Mouse (Mus musculus) ES-Bruce4 (cell line): ENCODE measurements at regions not wholly inside any gene's neighbourhood (a gene's known extent, or its start where the extent isn't known, plus 50 kb on each side); places are given as distances from the start of the nearest gene placed in this dataset.

ENCODE experiments used
- H3K27ac ChIP-seq: 2 replicates; pipeline ENCODE4 v1.5.1; 2012; ENCODE audit warnings: low read length, inconsistent platforms; ENCODE audit not compliant: insufficient read depth
- H3K27me3 ChIP-seq: 2 replicates; pipeline ENCODE4 v1.6.1; 2012; ENCODE audit warnings: mild to moderate bottlenecking, low read length, inconsistent platforms; ENCODE audit not compliant: control insufficient read depth, poor library complexity, insufficient read depth, severe bottlenecking
- H3K36me3 ChIP-seq: 2 replicates; pipeline ENCODE4 v1.6.1; 2012; ENCODE audit warnings: inconsistent platforms, mild to moderate bottlenecking, low read length, moderate library complexity; ENCODE audit not compliant: control insufficient read depth, poor library complexity, insufficient read depth, severe bottlenecking
- H3K4me1 ChIP-seq: one replicate; pipeline ENCODE4 v1.8.1; 2011; ENCODE audit warnings: low read length; ENCODE audit not compliant: control insufficient read depth, insufficient read depth
- H3K4me3 ChIP-seq: 2 replicates; pipeline ENCODE4 v1.5.1; 2011; ENCODE audit warnings: low read depth, mild to moderate bottlenecking, low read length
- H3K9ac ChIP-seq: 2 replicates; pipeline ENCODE4 v1.6.1; 2012; ENCODE audit warnings: low read depth, mild to moderate bottlenecking, inconsistent platforms; ENCODE audit not compliant: poor library complexity, severe bottlenecking
- H3K9me3 ChIP-seq: replicated peaks from 2 replicates; pipeline ENCODE4 v1.6.1; 2012; ENCODE audit warnings: mild to moderate bottlenecking, low read length, inconsistent platforms; ENCODE audit not compliant: control insufficient read depth, poor library complexity, insufficient read depth, severe bottlenecking
- CTCF ChIP-seq: IDR thresholded peaks from one replicate; pipeline ENCODE4 v1.8.1; 2011; ENCODE audit warnings: low read depth, low read length
- EP300 ChIP-seq: IDR thresholded peaks from 2 replicates; pipeline ENCODE4 v1.6.1; 2011; ENCODE audit warnings: low read depth, low read length; ENCODE audit not compliant: insufficient read depth
- POLR2A ChIP-seq: IDR thresholded peaks from one replicate; pipeline ENCODE4 v1.8.1; 2011; ENCODE audit warnings: low read length; ENCODE audit not compliant: insufficient read depth

GRCm38 (mm10) chr15:61240344-61240743, 317.5 kb upstream of the A1bg start:
- Histone ChIP-seq H3K4me3 (no peak overlapping the region), H3K27me3 (no peaks in the 10 kb centered on the region), H3K9ac (no peak overlapping the region), H3K9me3 (no peaks in the 10 kb centered on the region), H3K36me3 (no peaks in the 10 kb centered on the region), H3K4me1 (no peaks in the 10 kb centered on the region), H3K27ac (no peak overlapping the region)
- TF ChIP-seq CTCF (no peak), POLR2A (no peak), EP300 (no peak)

DNA sequence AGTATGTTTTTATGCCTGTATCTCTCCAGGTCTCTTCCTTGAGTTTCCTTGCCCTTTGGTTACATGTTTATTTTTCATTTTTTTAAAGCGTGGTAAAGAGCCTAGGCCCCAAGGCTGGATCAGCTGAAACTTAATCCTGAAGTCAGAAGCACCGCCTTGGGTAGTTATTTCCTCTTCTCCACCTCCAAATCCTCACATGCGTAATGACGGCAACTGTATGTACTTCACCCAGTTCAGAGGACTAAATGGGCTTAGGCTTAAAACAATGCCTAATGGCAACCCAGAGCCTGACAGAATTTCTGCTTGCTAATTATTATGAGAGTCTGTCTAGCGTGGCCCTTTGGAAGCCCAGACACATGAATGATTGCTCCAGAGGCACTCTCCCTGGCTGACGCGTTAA, 316.6 kb upstream of the A1bg start:
- H3K4me3 ChIP-seq: no peak overlapping the region
- H3K27me3 ChIP-seq: no peaks in the 10 kb centered on the region
- H3K4me1 ChIP-seq: no peaks in the 10 kb centered on the region
- H3K9ac ChIP-seq: no peak overlapping the region
- no peaks in the 10 kb centered on the region for H3K9me3 ChIP-seq
- H3K36me3 ChIP-seq: no peaks in the 10 kb centered on the region
- H3K27ac ChIP-seq: no peak overlapping the region
- TF ChIP-seq EP300 (no peak), POLR2A (no peak), CTCF (no peak)

DNA sequence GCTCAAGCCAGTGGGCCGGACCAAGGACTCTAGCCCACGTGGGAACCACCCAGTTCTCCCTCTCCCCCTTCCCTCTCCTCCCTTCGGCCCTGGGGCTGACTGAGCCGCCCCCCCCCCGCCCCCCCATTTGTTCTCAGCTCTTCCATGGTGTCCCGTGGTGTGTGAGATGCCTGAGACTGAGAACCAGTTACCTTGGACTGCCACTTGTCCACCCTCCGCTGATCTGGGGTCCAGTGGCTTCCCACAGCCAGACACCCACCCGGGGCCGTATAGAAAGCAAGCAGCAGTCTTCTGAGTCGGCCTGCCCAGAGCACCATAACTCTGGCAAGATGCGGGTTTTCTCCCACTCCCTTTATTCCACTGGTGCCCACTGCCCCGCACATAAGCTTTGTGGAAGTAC, 316.2 kb upstream of the A1bg start:
- Histone ChIP-seq H3K9ac (no peak overlapping the region), H3K9me3 (no peaks in the 10 kb centered on the region), H3K4me3 (no peak overlapping the region), H3K27ac (no peak overlapping the region), H3K27me3 (no peaks in the 10 kb centered on the region), H3K36me3 (no peaks in the 10 kb centered on the region), H3K4me1 (no peaks in the 10 kb centered on the region)
- TF ChIP-seq EP300 (no peak), POLR2A (no peak), CTCF (no peak)

DNA sequence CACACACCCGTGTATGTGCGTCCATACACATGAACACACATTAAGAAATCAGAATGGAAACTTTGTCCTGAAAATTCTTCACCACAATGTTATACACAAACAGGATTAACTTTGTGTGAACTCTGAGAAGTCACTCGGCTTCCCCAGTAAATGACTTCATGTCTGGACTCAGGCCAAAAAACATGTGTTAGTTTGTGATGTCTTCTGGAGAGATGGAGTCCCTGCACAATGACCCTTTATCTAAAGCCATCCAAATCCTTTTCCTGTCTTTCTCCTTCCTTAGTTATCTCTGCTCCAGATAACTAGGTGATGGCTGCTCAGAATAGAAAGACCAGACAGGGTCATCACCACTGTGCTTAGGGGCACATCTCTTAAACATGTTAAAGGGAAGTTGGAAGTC, 306.8 kb upstream of the A1bg start:
- Histone ChIP-seq H3K27ac (no peak overlapping the region), H3K9ac (no peak overlapping the region), H3K36me3 (no peaks in the 10 kb centered on the region), H3K4me1 (no peaks in the 10 kb centered on the region), H3K9me3 (no peaks in the 10 kb centered on the region), H3K27me3 (no peaks in the 10 kb centered on the region), H3K4me3 (no peak overlapping the region)
- TF ChIP-seq POLR2A (no peak), CTCF (no peak), EP300 (no peak)

DNA sequence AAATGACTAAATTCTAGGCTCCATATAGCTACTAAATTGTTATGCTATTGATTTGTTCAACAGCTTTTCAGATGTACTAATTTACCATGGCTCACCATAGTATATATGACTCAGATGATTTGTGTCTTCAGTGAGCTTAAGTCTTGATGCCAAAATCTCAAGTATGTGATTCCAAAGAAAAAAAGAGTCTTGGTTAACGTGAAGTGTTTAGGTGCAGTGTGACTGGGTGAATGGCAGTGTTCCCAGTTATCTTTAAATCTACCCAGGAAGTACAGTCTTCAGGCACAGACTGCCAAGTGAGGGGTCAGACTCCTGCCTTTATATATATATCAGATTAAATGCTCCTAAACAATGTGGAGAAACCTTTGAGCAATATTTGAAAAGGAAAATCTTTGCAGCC, 300.1 kb upstream of the A1bg start:
- no peak overlapping the region for H3K4me3 ChIP-seq
- H3K27ac ChIP-seq: no peak overlapping the region
- H3K9me3 ChIP-seq: no peaks in the 10 kb centered on the region
- TF ChIP-seq EP300 (no peak), CTCF (no peak), POLR2A (no peak)
- no peaks in the 10 kb centered on the region for H3K27me3 ChIP-seq
- no peak overlapping the region for H3K9ac ChIP-seq
- H3K4me1 ChIP-seq: no peaks in the 10 kb centered on the region
- no peaks in the 10 kb centered on the region for H3K36me3 ChIP-seq

DNA sequence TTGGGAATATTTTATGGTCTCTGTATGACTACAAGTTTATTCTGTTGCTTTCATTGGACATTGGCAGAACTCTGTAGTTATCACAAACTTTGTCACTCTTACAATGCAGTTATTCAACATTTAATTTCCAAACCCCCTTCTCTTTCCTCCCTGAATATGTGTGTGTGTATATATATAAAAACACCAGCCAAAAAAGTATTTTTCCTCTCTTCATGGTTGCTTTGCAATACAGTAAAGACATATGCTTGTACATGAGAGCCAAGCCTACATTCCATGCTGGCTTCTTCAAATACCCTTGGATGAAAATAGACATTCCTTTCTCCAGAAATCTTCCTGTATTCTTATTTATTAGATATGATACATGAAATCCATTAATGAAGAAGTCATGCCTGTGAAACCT, 287.3 kb upstream of the A1bg start:
- Histone ChIP-seq H3K9ac (no peak overlapping the region), H3K9me3 (no peaks in the 10 kb centered on the region), H3K4me1 (no peaks in the 10 kb centered on the region), H3K27me3 (no peaks in the 10 kb centered on the region), H3K27ac (no peak overlapping the region), H3K36me3 (no peaks in the 10 kb centered on the region), H3K4me3 (no peak overlapping the region)
- TF ChIP-seq CTCF (no peak), EP300 (no peak), POLR2A (no peak)
